Mouse (Mus musculus): ENCODE data around the gene Limch1. TPM values are rescaled to one million over a fixed set of nuclear protein-coding genes. Genes with fewer than 3 reads are reported as not detected.

Gene Limch1
- total RNA-seq, 2 experiments from 2014 or later, result 210 to 274 TPM

- intact Hi-C loops (cut with DNase I), result no loop called here
- DNase-seq (ENCODE audit: low spot score), result no peak
These were observed 337.5 kb downstream of the Limch1 start for GRCm38 (mm10) chr5:67083117-67083516.

- DNase-seq (ENCODE audit: low spot score), result no peak
- intact Hi-C loops (cut with DNase I), result no loop called here
These were observed 345.2 kb downstream of the Limch1 start for GRCm38 (mm10) chr5:67090856-67091255.

GRCm38 (mm10) chr5:67091766-67092165 lies 346.1 kb downstream of the Limch1 start:
- intact Hi-C loops (cut with DNase I), result no loop called here
- DNase-seq (ENCODE audit: low spot score), result no peak

GRCm38 (mm10) chr5:67093991-67094390 lies 348.4 kb downstream of the Limch1 start:
- intact Hi-C loops (cut with DNase I), result no loop called here
- no peak for DNase-seq (ENCODE audit: low spot score)

- intact Hi-C loops (cut with DNase I), result loop anchor here (5.0 kb wide), 1 partner anchor 132 kb away; no protein-coding TSS in a partner anchor
These were observed 349.5 kb downstream of the Limch1 start for GRCm38 (mm10) chr5:67095153-67095552.

GRCm38 (mm10) chr5:67095651-67096377 lies 350.2 kb downstream of the Limch1 start:
- intact Hi-C loops (cut with DNase I), result loop anchor here (5.0 kb wide), 1 partner anchor 131 kb away; no protein-coding TSS in a partner anchor
- no peak for DNase-seq (ENCODE audit: low spot score)

More at GRCm38 (mm10) chr5:67095153-67095552, 349.5 kb downstream of the Limch1 start:
- no peak for DNase-seq (ENCODE audit: low spot score)

GRCm38 (mm10) chr5:67096378-67096771 lies 350.7 kb downstream of the Limch1 start:
- no peak for DNase-seq (ENCODE audit: low spot score)
- intact Hi-C loops (cut with DNase I), result loop anchor here (5.0 kb wide), 1 partner anchor 131 kb away; no protein-coding TSS in a partner anchor

- intact Hi-C loops (cut with DNase I), result loop anchor here (5.0 kb wide), 1 partner anchor 130 kb away; no protein-coding TSS in a partner anchor
- DNase-seq (ENCODE audit: low spot score), result no peak
These were observed 351.8 kb downstream of the Limch1 start for GRCm38 (mm10) chr5:67097106-67098050.

- intact Hi-C loops (cut with DNase I), result loop anchor here (5.0 kb wide), 1 partner anchor 129 kb away; no protein-coding TSS in a partner anchor
- no peak for DNase-seq (ENCODE audit: low spot score)
These were observed 352.6 kb downstream of the Limch1 start for GRCm38 (mm10) chr5:67098051-67098732.

- no peak for DNase-seq (ENCODE audit: low spot score)
These were observed 353.2 kb downstream of the Limch1 start, which contains the start of gene Phox2b for GRCm38 (mm10) chr5:67098733-67099323. Gene Phox2b, minus strand, starts transcription at chr5:67099301.

GRCm38 (mm10) chr5:67099393-67100271 lies 354.0 kb downstream of the Limch1 start:
- no peak for DNase-seq (ENCODE audit: low spot score)
- intact Hi-C loops (cut with DNase I), result loop anchor here (5.0 kb wide), 1 partner anchor 128 kb away; no protein-coding TSS in a partner anchor

More at GRCm38 (mm10) chr5:67098733-67099323, 353.2 kb downstream of the Limch1 start, which contains the start of gene Phox2b:
- intact Hi-C loops (cut with DNase I), result loop anchor here (5.0 kb wide), 1 partner anchor 128 kb away; no protein-coding TSS in a partner anchor

GRCm38 (mm10) chr5:67100564-67101394 lies 355.2 kb downstream of the Limch1 start:
- DNase-seq (ENCODE audit: low spot score), result no peak
- intact Hi-C loops (cut with DNase I), result no loop called here

- no peak for DNase-seq (ENCODE audit: low spot score)
- intact Hi-C loops (cut with DNase I), result no loop called here
These were observed 355.8 kb downstream of the Limch1 start for GRCm38 (mm10) chr5:67101395-67101760.

- no peak for DNase-seq (ENCODE audit: low spot score)
These were observed 356.4 kb downstream of the Limch1 start for GRCm38 (mm10) chr5:67101793-67102600.

GRCm38 (mm10) chr5:67103016-67103415 lies 357.4 kb downstream of the Limch1 start:
- no peak for DNase-seq (ENCODE audit: low spot score)
- intact Hi-C loops (cut with DNase I), result no loop called here

More at GRCm38 (mm10) chr5:67101793-67102600, 356.4 kb downstream of the Limch1 start:
- intact Hi-C loops (cut with DNase I), result no loop called here

- intact Hi-C loops (cut with DNase I), result no loop called here
- no peak for DNase-seq (ENCODE audit: low spot score)
These were observed 360.6 kb downstream of the Limch1 start for GRCm38 (mm10) chr5:67106261-67106660.
